7 mouse cellular contexts compared by ENCODE assay signal in the genomic region with DNA sequence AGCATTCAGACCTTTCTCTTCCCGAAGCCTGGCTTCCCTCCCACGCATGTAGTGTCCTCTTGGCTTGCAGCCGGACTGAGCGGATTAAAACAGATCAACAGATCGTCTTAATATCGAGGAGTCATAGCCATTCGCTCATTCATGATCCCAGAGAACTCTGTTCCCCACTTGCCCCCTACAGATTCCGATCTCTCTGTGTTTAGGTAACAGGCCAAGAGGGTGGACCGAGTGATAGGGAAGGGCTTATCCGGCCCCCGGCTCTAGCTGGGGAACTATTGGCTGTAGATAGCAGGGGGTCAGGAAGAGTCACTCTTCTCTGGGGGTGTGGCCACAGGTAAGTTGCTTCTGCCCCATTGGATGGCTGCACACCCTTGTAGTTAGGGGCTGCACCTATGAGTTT.
DNase-seq lines count a peak whose midpoint lies in the region; ATAC-seq lines count a peak whose summit lies in the region.

No protein-coding gene starts in this region.

- no peaks in the 10 kb centered on the region for H3K9me3 ChIP-seq in heart, embryonic 14.5 days (ENCODE audit: control insufficient read depth, low read length)
- no peaks in the 10 kb centered on the region for H3K9me3 ChIP-seq in midbrain, embryonic 10.5 days (replicated peaks)

- peaks cover 21 to 41% of the 10 kb centered on the region in 2 experiments for H3K4me1 ChIP-seq in heart, embryonic 14.5 days (ENCODE audit: control insufficient read depth in 2 of 2, insufficient read depth in 2 of 2, low read length in 2 of 2)
- H3K4me1 ChIP-seq in midbrain, embryonic 10.5 days: peaks cover 51% of the 10 kb centered on the region

- H3K27ac ChIP-seq in heart, embryonic 14.5 days (replicated peaks in 1 of 2; ENCODE audit: control insufficient read depth in 1 of 2, insufficient read depth in 1 of 2, low read depth in 2 of 2, low read length in 2 of 2): 0 out of 4 replicates have a peak overlapping the region, but pooled peaks of 1 of the 2 experiments have one; percentile 74
- peak overlapping the region; percentile 42; the same call in 1 of the 2 replicates for H3K27ac ChIP-seq in midbrain, embryonic 10.5 days (replicated peaks)

- H3K4me2 ChIP-seq in heart, embryonic 14.5 days (ENCODE audit: low read length): peak overlapping the region; percentile 78

- DNase-seq in adrenal gland, postnatal 14 days: peak; percentile 23
- peak; percentile 53 for DNase-seq in kidney, postnatal 10 days
- peak; percentile 20 for DNase-seq in midbrain, embryonic 10.5 days (ENCODE audit: low spot score)
- DNase-seq in right cerebral cortex, postnatal 36 days (ENCODE audit: low spot score in 2 of 2): no peak
- DNase-seq in right cerebral cortex, adult 18-20 months: no peak

- H3K4me3 ChIP-seq in heart, embryonic 14.5 days (ENCODE audit: control insufficient read depth in 1 of 2, insufficient read depth in 1 of 2, low read depth in 1 of 2, low read length in 2 of 2): peak overlapping the region; percentile 11 to 39
- H3K4me3 ChIP-seq in midbrain, embryonic 10.5 days: peak overlapping the region; percentile 60

- 10% methylated on average over 11 of the region's 11 CpGs for WGBS in heart, embryonic 14.5 days
- WGBS in midbrain, embryonic 10.5 days: 3% methylated on average over 11 of the region's 11 CpGs

- H3K9ac ChIP-seq in heart, embryonic 14.5 days (ENCODE audit: low read length): peak overlapping the region; percentile 64

- ATAC-seq in common myeloid progenitor, adult 5-6 weeks (replicated peaks; ENCODE audit: low read depth, poor library complexity, severe bottlenecking): peak; percentile 29; the same call in 1 of the 2 replicates
- peak; percentile 66 for ATAC-seq in heart, embryonic 14.5 days (ENCODE audit: insufficient number of reproducible peaks, insufficient read depth, low FRiP score, low read depth)

- peaks cover 13% of the 10 kb centered on the region; the same call in 1 of the 2 replicates for H3K36me3 ChIP-seq in heart, embryonic 14.5 days (ENCODE audit: control insufficient read depth, insufficient read depth, low read length)
- no peaks in the 10 kb centered on the region for H3K36me3 ChIP-seq in midbrain, embryonic 10.5 days

- H3K27me3 ChIP-seq in heart, embryonic 14.5 days (ENCODE audit: control insufficient read depth, insufficient read depth, low read length): no peaks in the 10 kb centered on the region
- H3K27me3 ChIP-seq in midbrain, embryonic 10.5 days (ENCODE audit: low read depth, poor library complexity, severe bottlenecking): peaks cover 3% of the 10 kb centered on the region; the same call in 1 of the 2 replicates

Comparison
In these comparisons a context has a peak if more than half of its experiments do, and no peak if none do; other contexts are left out.
1. DNase-seq: peak in adrenal gland, postnatal 14 days (single experiment), kidney, postnatal 10 days (single experiment) and midbrain, embryonic 10.5 days (single experiment); none in right cerebral cortex, postnatal 36 days (0 of 2) and right cerebral cortex, adult 18-20 months (single experiment).